ENCODE assay signal across 17 mouse cellular contexts in the genomic region with DNA sequence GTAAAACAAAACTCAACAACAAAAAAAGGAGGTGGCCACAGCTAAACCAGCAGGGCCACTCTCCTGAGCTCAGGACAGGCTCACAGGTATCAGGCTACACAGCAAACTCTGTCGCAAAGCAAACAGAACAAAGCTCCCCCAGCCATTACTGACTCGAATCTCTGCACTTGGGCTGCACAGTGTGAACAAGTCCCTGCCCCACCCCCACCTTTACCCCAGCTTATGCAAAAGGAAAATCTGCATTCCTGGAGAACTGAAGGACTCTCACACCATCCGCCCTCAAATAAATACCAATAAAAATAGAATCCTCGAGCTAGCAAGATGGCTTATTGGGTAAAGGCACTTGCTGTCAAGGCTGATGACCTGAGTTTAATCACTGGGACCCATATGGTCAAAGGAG.
"Had no signal": no experiment of that assay in that cellular context is flagged by ENCODE, and none has a peak within 500 bp of the region (broad histone marks: within the 10 kb centered on the region; RNA-seq: fewer than 3 reads in every experiment).

No protein-coding gene starts in this region.

- DNase-seq: liver, embryonic 13.5 days; liver, postnatal 0 days; lung, postnatal 10 days; right cerebral cortex, postnatal 14 days; thymus, adult 2 months; thymus, postnatal 25 days; thymus, postnatal 4 days had no signal

- ATAC-seq: liver, postnatal 0 days; midbrain, embryonic 13.5 days; midbrain, embryonic 15.5 days had no signal

- H3K4me3 ChIP-seq: liver, embryonic 13.5 days; liver, embryonic 15.5 days; lung, embryonic 15.5 days; megakaryocyte, embryonic 14.5 days; midbrain, embryonic 13.5 days; midbrain, embryonic 15.5 days; neural tube, embryonic 12.5 days; stomach, embryonic 15.5 days had no signal

- H3K9ac ChIP-seq: liver, embryonic 13.5 days; liver, embryonic 15.5 days; liver, postnatal 0 days; lung, embryonic 15.5 days; midbrain, embryonic 13.5 days; midbrain, embryonic 15.5 days; neural tube, embryonic 12.5 days; stomach, embryonic 15.5 days had no signal

- H3K4me2 ChIP-seq: liver, embryonic 13.5 days; liver, embryonic 15.5 days; lung, embryonic 15.5 days; midbrain, embryonic 11.5 days; midbrain, embryonic 13.5 days; midbrain, embryonic 15.5 days; neural tube, embryonic 12.5 days; stomach, embryonic 15.5 days had no signal

- H3K9me3 ChIP-seq: liver, embryonic 13.5 days; liver, embryonic 15.5 days; lung, embryonic 15.5 days; midbrain, embryonic 13.5 days; midbrain, embryonic 15.5 days; neural tube, embryonic 12.5 days; stomach, embryonic 15.5 days had no signal

- H3K27me3 ChIP-seq: liver, embryonic 13.5 days; liver, embryonic 15.5 days; lung, embryonic 15.5 days; midbrain, embryonic 13.5 days; midbrain, embryonic 15.5 days; neural tube, embryonic 12.5 days; stomach, embryonic 15.5 days had no signal

- H3K36me3 ChIP-seq: liver, embryonic 13.5 days; liver, embryonic 15.5 days; lung, embryonic 15.5 days; midbrain, embryonic 13.5 days; midbrain, embryonic 15.5 days; neural tube, embryonic 12.5 days; stomach, embryonic 15.5 days had no signal

- H3K27ac ChIP-seq: liver, embryonic 13.5 days; liver, embryonic 15.5 days; lung, embryonic 15.5 days; macrophage; midbrain, embryonic 13.5 days; midbrain, embryonic 15.5 days; neural tube, embryonic 12.5 days; stomach, embryonic 15.5 days; stomach, postnatal 0 days had no signal

- H3K4me1 ChIP-seq: liver, embryonic 13.5 days; liver, embryonic 15.5 days; megakaryocyte, embryonic 14.5 days; stomach, embryonic 15.5 days had no signal
